Mouse (Mus musculus): Measurements from ENCODE around the gene Glcci1.
"Not testable (repeated sequence)": the region's sequence is repeated elsewhere in the genome, so short reads cannot be mapped to it uniquely, and the experiment has no call there.

The Glcci1 gene

DNA sequence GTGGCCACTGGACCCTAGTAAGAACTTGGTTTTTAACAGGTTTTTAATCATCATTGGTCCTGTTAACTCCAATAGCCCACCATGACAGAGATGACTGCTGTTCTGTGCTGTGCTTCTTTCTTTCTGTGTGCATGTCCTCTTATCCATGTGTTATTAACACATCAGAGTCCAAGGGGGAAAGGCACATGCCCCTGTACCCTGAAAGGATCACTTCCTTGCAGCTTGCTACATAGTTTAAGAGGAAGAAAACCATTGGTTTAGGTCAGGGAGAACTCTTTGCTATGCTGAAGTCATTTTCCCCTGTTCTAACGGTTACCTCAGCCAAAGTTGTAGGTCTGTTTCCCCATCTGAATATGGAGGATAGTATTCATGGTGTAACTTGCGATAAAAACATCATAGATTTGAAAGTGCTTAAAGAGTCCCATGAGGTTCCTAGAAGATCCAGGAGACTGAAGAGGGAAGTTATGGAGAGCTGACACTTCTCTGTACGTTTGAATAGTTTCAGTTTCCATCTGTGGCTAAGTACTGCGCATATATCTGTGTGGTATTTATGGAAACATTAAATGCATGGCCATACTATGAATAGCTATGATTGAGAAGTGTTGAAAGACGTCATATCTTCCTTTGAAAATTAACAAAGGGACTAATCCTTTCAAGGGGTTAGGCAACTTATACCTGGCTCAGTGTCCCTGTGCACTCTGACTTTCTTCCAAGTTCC lies 14.1 kb upstream of the Glcci1 start:
- in situ Hi-C loops (cut with MboI, MseI), result no loop called here

DNA sequence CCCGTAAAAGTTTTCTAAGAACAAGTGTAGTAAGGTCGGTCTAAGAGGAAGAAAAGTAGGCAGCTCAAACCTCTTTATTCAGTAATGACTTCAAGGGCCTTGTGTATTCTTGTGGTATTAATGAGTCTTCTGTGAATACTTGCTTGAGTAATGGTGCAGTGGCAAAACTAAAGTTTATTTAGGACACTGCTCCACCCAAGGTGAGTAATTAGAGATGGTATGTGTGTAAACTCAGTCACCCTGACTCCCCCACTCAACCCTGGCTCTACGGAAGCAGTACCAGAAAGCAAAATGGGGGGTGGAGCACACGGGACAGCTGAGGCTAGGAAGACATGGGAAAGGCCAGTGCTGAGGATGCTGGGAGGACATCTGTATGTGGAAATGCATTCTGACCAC lies 13.6 kb upstream of the Glcci1 start:
- in situ Hi-C loops (cut with MboI, MseI), result no loop called here

DNA sequence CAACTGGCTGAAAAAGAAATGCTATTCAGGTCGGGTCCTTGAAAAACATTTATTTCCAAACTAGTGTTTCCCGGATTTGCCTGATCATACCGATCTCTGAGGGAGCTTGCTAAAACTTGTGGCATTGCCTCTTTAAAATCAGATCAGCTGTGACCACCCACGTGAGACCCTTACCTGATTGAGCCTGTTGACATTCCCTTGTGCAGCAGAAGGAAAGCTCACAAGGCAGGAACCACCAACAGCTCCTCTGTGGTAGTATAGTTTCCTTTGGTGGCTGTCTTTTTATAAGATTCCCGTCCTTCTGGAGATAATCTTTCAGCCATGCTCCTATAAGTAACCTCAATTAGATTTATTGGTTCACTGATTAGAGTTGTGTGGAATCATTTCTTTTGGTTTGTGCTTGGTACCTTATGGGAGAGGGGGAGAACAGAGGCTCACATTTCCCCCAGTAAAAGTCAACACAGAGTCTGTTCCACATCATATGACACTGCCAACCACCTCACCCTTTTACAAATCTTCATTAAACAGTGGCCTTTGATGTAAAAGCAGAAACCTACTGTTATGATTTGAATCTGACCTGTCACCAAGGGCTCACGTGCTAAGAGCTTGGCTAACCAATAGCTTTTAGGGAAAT lies 12.0 kb upstream of the Glcci1 start:
- in situ Hi-C loops (cut with MboI, MseI), result no loop called here

DNA sequence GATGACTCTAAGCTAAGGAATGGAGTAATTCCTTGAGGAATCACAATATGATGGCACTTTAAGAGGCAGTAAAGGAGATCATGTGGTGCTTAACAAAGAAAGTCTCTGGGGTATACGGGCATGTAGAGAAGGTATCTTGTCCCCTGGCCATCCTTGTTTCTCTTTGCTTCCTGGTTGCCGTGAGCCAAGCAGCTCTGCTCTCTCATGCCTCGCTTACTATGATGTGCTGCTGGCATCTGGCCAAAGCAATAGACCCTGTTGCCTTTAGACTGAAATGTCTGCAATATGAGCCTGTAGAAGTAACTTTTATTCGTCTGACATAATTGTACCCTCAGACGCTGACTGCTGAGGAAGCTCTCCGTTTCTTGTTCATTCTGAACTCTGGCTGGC lies 11.5 kb upstream of the Glcci1 start:
- in situ Hi-C loops (cut with MboI, MseI), result no loop called here

DNA sequence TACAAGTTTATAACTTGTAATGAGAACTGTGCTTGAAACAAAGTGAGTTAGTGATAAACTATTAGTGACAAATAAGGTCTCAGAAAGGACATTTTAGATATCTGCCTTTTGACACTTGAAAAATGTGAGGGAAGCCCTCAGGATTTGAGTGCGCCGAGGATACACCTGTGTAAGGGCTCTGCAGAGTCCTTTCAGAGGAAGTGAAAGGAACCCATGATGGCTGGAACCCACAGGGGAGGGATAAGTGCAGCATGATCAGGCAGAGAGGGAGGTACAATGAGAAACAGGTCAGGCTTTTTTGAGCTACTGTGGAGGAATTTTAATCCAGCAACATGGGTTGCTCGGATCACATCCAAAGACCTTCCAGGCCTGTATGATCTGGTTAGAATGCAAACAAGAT lies 10.4 kb upstream of the Glcci1 start:
- in situ Hi-C loops (cut with MboI, MseI), result no loop called here

DNA sequence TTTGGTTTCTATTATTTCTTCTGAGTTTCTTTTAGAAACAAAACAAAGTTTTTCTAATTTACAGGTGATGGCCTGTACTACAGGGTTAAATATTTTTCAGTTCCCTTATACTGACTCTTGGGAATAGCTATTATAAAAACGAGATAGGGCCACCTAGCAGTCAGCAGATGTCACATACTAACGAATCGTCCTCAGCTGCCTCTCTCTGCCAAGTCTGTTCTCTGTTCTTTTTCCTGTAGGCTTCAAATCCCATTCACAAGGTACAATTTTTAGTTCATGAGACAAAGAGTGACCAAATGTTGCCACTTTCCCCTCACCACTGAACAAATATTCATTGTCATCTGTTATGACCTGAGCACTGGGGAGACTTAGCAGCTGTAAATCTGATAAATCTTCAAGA lies 5.4 kb upstream of the Glcci1 start:
- in situ Hi-C loops (cut with MboI, MseI), result no loop called here

DNA sequence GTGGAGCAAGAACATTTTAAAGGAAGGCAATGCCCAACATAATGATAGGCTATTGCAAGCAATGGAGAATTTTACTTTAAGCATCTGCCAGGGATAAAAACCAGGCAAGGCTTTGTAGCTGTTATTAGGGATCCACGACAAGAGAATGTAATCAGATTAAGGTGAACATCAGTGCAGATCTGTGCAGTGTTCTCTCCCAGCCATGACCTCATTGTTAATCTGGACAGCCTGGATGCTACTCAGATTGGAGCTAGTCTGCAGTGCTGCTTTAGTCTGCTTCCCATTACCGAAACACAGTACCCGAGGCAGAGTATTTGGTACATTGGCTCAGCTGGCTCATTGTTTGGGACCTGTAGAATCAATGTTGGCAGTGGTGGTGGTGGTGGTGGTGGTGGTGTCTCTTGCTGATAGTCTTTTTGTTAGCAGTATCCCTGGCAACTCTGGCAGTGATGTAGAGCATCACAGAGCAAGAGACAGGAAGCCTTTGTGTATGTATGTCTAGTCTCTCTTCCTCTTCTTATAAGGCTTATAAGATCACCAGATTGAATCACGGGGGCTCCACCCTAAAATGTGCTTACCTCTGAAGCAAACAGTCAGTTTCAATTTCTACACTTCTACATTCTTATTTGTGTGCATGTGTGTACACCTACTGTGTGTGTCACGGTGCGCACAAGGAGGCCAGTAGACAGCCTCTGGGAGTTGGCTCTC lies 4.7 kb upstream of the Glcci1 start:
- in situ Hi-C loops (cut with MboI, MseI), result no loop called here

DNA sequence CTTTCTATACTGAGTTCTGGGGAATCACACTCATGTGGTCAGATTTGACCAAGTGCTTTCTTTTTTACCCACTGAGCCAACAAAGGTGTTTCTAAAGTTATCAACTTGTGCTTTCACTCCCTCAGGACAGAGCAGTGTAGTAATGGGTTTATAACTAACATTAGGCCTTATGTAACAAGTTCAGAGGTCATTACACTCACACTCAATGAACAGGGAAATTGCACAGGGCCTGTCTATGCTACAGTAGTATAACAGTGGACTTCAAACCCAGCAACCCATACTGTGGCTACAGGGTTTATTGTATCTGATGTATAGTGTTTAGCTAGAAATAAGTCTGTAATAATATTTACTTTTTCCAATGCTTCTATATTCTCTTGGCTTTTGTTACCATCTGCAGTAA lies 2.8 kb upstream of the Glcci1 start:
- in situ Hi-C loops (cut with MboI, MseI), result no loop called here

DNA sequence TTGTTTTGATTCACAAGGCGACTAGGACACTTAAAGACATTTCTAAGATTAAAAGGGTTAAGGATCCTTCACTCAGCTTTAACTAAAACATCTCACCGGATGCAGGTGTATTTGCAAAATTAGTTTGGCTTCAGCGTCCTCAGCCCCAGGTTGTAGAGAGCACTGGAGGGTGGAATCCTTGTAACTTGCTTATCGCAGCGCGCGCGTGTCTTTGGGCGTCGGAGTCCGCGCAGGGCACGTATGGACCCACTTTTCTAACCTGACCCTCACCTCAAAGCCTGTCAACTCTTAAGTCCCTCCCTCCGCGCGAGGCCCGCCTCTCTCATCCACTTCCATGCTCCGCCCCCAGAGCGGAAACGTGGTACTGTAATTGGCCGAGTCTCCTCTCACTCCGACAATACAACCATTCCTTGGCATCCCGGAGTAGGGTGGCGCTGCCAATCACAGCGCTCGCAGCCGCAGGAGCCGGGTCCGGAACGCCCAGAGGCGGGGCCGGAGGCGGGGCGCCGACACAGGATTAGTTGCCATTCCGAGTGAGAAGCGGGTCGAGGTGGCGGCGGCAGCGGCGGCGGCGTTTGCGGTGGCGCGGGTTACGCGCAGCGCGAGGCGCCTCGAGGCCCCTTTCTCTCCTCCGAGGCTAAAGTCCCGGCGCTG lies 390 bp upstream of the Glcci1 start:
- in situ Hi-C loops (cut with MboI, MseI), result no loop called here

DNA sequence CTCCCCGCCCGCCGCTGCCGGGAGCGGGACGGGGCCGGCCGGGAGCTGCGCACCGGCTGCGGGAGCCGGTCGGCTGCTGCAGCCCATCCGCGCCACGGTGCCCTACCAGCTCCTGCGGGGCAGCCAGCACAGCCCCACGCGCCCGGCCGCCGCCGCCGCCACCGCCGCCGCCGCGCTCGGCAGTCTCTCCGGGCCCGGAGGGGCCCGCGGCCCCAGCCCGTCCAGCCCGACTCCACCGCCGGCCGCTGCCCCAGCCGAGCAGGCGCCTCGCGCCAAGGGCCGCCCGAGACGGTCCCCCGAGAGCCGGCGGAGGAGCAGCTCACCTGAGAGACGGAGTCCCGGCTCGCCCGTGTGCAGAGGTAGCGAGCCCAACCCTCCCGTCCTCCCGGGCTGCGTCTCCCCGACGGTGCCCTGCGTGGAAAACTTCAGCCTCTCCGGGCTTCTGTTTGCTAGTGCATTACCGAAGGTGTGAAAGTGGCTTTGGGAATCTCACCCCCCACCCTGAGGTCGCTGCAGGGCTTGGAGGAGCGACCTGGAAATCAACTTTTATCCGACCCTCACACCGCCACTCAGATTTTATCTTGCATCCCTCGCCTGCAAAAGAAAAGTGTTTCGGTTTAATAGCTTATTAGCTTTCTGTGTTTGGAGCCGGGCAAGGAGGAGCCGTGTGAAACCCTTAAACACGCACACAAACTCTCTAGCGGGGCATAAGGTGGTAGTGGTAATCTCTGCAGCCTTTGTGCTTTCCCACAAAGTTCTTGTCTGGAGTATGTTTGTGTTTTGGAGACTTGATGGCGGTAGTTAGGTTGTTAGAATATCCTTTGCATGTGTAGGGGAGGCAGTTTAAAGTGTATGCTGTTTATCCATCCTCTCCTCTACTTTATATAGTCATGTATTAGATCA lies 812 bp downstream of the Glcci1 start:
- in situ Hi-C loops (cut with MboI, MseI), result loop anchor here (5.0 kb wide), 1 partner anchor 222 kb away; no protein-coding TSS in a partner anchor

DNA sequence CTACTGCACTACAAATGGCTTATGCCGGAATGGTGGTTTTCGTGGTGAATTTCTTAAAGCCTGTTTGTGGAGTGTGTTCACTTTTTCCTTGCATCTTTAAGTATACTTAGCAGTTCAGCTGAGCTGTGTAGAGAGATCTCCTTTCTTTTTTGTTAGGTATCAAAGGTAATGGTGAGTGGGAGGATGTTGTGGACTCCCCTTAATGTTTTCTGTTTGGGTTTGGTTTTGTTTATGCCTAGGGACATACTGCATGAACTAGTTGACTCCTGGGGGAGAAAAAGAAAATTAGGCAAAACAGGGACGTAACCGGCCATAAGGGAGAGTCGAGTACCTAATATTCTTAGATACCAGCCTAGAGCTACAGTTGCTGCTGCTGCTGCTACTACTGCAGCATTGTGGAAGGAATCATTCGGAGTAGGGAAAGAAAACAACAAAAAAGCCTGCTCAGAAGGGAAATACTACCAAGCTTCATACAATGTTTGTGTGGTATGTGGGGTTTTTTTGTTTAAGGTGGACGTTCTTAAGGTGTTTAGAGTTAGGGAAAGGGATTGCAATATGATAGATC lies 1.5 kb downstream of the Glcci1 start:
- in situ Hi-C loops (cut with MboI, MseI), result loop anchor here (5.0 kb wide), 1 partner anchor 221 kb away; no protein-coding TSS in a partner anchor

DNA sequence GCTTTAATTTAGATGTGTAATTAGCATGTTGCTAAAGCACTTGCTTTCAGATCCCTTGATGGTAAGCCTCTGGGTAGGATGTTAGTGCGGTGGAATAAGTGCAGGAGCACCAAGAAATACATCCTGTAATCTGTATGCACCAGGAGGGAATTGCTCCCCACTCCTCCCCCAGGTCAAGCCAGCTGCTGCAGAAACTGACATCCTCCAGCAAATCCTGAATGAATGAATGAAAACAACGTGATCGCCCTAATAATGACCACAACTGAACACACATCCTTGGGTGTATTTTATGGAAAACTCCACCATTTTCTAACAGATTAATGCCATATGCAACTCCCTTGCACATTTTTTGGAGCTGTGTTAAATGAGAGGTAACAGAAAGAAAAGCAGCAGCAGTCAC lies 2.0 kb downstream of the Glcci1 start:
- in situ Hi-C loops (cut with MboI, MseI), result loop anchor here (5.0 kb wide), 1 partner anchor 221 kb away; no protein-coding TSS in a partner anchor

DNA sequence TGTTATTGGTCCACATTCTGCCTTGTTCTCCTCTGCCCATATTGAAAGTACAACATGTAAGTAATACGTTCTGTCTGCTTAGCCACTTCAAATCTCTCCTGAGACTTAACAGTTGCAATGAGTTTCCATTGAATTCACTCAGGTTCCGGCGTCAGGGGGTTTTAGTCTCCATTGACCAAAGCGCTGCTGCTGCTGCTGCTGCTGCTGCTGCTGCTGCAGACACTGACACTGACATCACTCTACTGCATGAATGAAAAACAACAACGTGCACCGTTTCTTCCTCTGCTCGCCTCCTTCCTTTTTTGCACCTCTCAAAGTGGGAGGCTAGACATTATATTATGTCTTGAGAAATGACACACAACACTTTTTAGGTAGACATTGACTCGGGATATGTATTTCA lies 3.0 kb downstream of the Glcci1 start:
- in situ Hi-C loops (cut with MboI, MseI), result loop anchor here (5.0 kb wide), 1 partner anchor 220 kb away; no protein-coding TSS in a partner anchor

DNA sequence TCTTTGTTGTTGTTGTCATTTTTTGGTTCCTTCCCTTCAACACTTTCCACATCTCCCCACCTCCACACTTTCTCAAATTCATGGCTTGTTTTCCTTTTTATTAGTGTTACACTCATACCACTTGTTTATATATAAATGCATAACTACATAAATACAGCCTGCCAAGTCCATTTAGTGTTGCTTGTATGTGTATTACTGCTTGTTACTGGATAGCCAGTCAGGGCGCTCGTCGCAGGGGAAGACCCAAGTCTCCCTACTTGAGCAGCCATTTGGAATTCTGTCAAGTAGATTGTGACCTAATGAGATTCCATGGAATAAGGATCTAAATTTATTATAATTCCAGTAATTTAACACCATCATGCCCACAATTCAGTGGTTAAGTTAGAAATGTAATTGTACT lies 10.3 kb downstream of the Glcci1 start:
- in situ Hi-C loops (cut with MboI, MseI), result no loop called here

DNA sequence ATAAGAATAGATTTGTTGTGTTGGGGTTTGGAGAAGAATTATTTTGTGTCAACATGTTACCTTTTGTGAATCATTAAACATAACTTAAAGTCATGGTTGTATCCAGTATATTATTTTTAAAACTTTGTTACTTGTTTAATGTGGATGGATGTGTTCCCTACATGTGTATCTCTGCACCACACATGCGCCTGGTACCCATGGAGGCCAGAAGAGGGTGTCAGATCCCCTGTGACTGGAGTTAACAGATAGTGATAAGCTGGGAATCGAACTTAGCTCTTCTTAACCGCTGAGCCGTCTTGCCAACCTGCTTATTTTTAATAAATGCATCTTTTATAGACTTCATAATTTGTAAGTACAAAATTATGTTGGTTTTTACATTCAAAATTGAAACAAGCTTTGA lies 11.8 kb downstream of the Glcci1 start:
- in situ Hi-C loops (cut with MboI, MseI), result no loop called here

DNA sequence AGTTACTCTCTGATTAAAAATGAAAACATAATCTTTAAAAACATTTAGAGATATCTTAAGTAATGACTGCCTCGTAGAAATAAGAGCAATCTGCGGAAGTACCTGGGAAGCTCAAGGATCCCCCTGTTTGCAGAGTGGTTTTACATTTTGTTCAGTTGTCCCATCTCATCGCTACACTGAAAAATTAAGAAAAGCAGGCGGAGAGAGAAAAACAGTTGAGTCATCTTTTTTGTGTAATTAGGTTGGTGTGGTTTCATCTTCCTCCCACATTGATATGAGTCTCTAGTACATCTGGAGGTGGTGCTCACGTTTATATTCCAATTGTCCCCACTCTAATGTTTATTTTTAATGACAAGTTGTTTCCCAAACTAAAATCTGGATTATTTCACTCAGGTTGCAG lies 15.3 kb downstream of the Glcci1 start:
- in situ Hi-C loops (cut with MboI, MseI), result no loop called here

DNA sequence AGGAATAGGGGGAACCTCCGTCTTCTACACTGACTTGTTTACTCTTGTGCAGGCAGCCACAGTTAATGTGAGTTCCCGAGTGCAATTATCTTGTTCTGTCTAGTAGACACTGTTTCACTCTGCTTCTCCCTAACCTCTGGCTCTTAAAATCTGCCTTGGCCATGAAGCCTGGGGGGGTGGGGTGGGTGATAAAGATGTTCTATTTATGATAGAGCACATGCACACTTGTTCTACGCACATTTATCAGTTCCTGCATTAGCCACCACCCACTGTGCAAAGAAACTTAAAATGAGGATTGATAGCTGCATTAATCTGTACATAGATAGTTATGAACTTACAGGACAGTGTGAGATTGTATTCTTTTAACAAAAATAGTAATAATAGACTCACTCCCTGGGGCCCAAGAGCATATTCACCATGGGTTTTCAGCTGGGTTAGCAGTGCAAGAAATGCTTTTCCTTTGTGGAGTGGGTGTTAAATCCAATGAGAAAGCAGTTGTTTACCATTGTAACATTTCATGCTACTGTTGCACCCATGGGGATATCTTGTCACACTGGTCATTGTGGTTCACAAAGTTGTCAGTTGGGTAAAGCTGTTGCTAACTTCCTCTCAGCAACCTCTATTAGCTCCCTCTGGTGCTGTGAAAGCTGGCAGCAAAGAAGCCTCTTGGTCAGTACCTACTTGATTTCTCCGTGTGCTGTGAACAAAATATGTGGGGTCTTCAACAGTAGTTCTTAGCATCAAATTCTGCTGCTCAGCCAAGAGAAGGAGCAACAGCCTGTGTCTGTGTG lies 21.9 kb downstream of the Glcci1 start:
- in situ Hi-C loops (cut with MboI, MseI), result no loop called here

DNA sequence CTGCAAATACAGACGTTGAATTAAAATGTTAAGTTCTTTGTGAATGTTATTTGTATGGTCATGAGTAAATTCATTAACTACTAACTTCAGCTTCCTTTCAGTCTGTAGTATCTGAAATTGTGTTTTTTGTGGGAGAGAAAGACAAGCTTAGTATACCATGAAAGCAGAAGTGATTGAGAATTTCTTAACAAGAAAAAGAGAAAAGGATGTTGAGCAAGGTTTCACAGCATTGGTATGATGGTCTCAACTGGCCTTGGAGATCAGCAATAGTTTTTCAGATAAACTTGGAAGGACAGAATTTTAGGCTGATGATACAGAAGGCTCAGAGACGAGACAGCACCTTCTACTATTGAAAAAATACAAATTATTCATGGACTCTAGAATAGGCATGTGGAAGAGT lies 27.5 kb downstream of the Glcci1 start:
- in situ Hi-C loops (cut with MboI, MseI), result no loop called here

DNA sequence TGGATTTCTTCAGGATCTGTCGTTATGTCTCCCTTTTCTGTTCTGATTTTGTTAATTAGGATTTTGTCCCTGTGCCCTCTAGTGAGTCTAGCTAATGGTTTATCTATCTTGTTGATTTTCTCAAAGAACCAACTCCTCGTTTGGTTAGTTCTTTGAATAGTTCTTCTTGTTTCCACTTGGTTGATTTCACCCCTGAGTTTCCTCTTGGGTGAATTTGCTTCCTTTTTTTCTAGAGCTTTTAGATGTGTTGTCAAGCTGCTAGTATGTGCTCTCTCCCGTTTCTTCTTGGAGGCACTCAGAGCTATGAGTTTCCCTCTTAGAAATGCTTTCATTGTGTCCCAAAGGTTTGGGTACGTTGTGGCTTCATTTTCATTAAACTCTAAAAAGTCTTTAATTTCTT lies 32.1 kb downstream of the Glcci1 start:
- in situ Hi-C loops (cut with MboI, MseI), result not testable (repeated sequence)

DNA sequence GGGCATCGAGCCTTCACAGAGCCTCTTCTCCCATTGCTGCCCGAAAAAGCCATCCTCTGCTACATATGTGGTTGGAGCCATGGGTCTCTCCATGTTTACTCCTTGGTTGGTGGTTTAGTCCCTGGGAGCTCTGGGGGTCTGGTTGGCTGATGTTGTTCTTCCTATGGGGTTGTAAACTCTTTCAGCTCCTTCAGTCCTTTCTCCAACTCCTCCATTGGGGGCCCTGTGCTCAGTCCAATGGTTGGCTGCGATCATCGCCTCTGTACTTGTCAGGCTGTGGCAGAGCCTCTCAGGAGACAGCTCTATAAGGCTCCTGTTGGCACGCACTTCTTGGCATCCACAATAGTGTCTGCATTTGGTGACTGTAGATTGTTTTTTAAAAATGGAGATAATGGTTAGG lies 35.4 kb downstream of the Glcci1 start:
- in situ Hi-C loops (cut with MboI, MseI), result no loop called here
